Mouse (Mus musculus) WW6 (cell line): ENCODE results near the gene Rab5c.
A peak's percentile ranks its signal among the peaks of the same experiment; 100 is the strongest.

Experiments used
- DNase-seq: peaks from one replicate; pipeline ENCODE4 v3.0.0-alpha.2; 2013; ENCODE audit warnings: low read depth, low spot score

Gene Rab5c

GRCm38 (mm10) chr11:100738066-100738604 is at the start of gene Rab5c:
Gene Rab5c (minus strand): TSS chr11:100738215.
- DNase-seq: peak; percentile 99

- DNase-seq: no peak
These were observed 47.8 kb upstream of the Rab5c start for GRCm38 (mm10) chr11:100785774-100786173.

- DNase-seq: no peak
These were observed 46.3 kb upstream of the Rab5c start for GRCm38 (mm10) chr11:100784286-100784685.

- DNase-seq: no peak
These were observed 44.6 kb upstream of the Rab5c start for GRCm38 (mm10) chr11:100782568-100782967.

- no peak for DNase-seq
These were observed 43.9 kb upstream of the Rab5c start for GRCm38 (mm10) chr11:100781763-100782475.

- no peak for DNase-seq
These were observed 42.2 kb upstream of the Rab5c start for GRCm38 (mm10) chr11:100780247-100780646.

- DNase-seq: no peak
These were observed 40.1 kb upstream of the Rab5c start for GRCm38 (mm10) chr11:100778069-100778468.

- DNase-seq: no peak
These were observed 37.9 kb upstream of the Rab5c start for GRCm38 (mm10) chr11:100775921-100776320.

- no peak for DNase-seq
These were observed 36.2 kb upstream of the Rab5c start for GRCm38 (mm10) chr11:100774261-100774660.

- no peak for DNase-seq
These were observed 32.8 kb upstream of the Rab5c start, which contains the start of gene Ghdc for GRCm38 (mm10) chr11:100770646-100771408. Gene Ghdc (minus strand): TSS chr11:100770957.

GRCm38 (mm10) chr11:100769980-100770379 is 32.0 kb upstream of the Rab5c start:
- no peak for DNase-seq

GRCm38 (mm10) chr11:100767871-100768270 is 29.9 kb upstream of the Rab5c start:
- DNase-seq: no peak

GRCm38 (mm10) chr11:100766726-100767125 is 28.7 kb upstream of the Rab5c start:
- no peak for DNase-seq

- DNase-seq: no peak
These were observed 24.8 kb upstream of the Rab5c start, which contains the start of gene Hcrt for GRCm38 (mm10) chr11:100762831-100763230. Gene Hcrt (minus strand): TSS chr11:100762931.

- peak; percentile 92 for DNase-seq
These were observed 23.6 kb upstream of the Rab5c start for GRCm38 (mm10) chr11:100761547-100762045.

GRCm38 (mm10) chr11:100759611-100760233 is 21.7 kb upstream of the Rab5c start, which contains the start of gene Kcnh4:
Gene Kcnh4 (minus strand): TSS chr11:100759942.
- DNase-seq: peak; percentile 74

GRCm38 (mm10) chr11:100758707-100759610 is 20.9 kb upstream of the Rab5c start:
- DNase-seq: no peak

GRCm38 (mm10) chr11:100757566-100757965 is 19.6 kb upstream of the Rab5c start:
- no peak for DNase-seq

- DNase-seq: no peak
These were observed 18.5 kb upstream of the Rab5c start for GRCm38 (mm10) chr11:100756476-100756875.

GRCm38 (mm10) chr11:100754693-100755057 is 16.7 kb upstream of the Rab5c start:
- DNase-seq: no peak
